Comparison of ENCODE assay signal across 16 mouse cellular contexts in genomic region chr1:189968027-189968426, GRCm38 (mm10).
"Had no signal": no experiment of that assay in that cellular context is flagged by ENCODE, and none has a peak within 500 bp of the region (broad histone marks: within the 10 kb centered on the region; RNA-seq: fewer than 3 reads in every experiment).

No protein-coding gene starts in this region.

- H3K36me3 ChIP-seq: liver, embryonic 12.5 days; lung, embryonic 15.5 days; midbrain, embryonic 15.5 days; neural tube, embryonic 12.5 days; stomach, embryonic 15.5 days had no signal

- H3K27me3 ChIP-seq: liver, embryonic 12.5 days; lung, embryonic 15.5 days; midbrain, embryonic 15.5 days; neural tube, embryonic 12.5 days; stomach, embryonic 15.5 days had no signal

- DNase-seq: kidney, postnatal 14 days; left cerebral cortex, postnatal 4 days; lung, postnatal 14 days; retina, postnatal 1 day; right cerebral cortex, postnatal 4 days; spleen, adult 18-20 months; thymus, adult 2 months; thymus, postnatal 25 days had no signal

- H3K9ac ChIP-seq: liver, embryonic 12.5 days; lung, embryonic 15.5 days; midbrain, embryonic 15.5 days; neural tube, embryonic 12.5 days; stomach, embryonic 15.5 days had no signal

- H3K4me1 ChIP-seq: liver, embryonic 12.5 days; neural tube, embryonic 12.5 days had no signal

- ATAC-seq: liver, embryonic 12.5 days; midbrain, embryonic 15.5 days had no signal

- H3K27ac ChIP-seq: liver, embryonic 12.5 days; lung, embryonic 15.5 days; macrophage; midbrain, embryonic 15.5 days; neural tube, embryonic 12.5 days; stomach, embryonic 15.5 days had no signal

- H3K9me3 ChIP-seq: liver, embryonic 12.5 days; lung, embryonic 15.5 days; megakaryocyte, embryonic 14.5 days; midbrain, embryonic 15.5 days; neural tube, embryonic 12.5 days; stomach, embryonic 15.5 days had no signal

- H3K4me2 ChIP-seq: liver, embryonic 12.5 days; lung, embryonic 15.5 days; midbrain, embryonic 11.5 days; midbrain, embryonic 15.5 days; neural tube, embryonic 12.5 days; stomach, embryonic 15.5 days had no signal

- H3K4me3 ChIP-seq: liver, embryonic 12.5 days; lung, embryonic 15.5 days; megakaryocyte, embryonic 14.5 days; midbrain, embryonic 15.5 days; neural tube, embryonic 12.5 days; stomach, embryonic 15.5 days had no signal
